Mouse (Mus musculus) layer of hippocampus, adult 9-11 months (tissue): ENCODE results near the gene Mlph.

Experiments
- DNase-seq: peaks from one replicate; pipeline ENCODE4 v3.0.0; 2022

The Mlph gene

DNA sequence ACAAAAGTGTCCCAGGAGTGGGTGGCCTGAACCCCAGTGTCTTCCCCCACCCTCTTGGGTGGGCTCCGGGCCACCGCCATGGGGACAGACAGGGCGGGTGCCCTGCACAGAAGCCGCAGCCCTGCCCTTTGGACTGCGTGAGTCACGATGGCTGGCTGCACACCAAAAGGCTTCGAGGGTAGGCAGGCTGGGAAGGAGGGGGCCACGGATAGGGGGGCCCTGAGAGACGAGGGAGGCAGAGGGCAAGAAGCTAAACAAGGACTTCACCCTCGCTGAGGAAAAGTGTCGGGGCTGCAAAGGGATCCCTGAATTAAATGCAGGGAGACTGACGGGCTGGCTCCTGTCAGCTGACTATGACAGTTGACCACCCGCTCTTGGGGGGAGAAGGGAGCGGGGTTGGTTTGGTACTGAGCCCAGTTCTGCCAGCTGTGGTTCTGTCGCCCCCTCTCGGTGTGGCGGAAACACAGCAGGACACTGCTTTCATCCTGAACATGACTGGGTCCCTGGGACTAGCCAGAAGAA, 5.2 kb upstream of the Mlph start:
- DNase-seq: no peak

DNA sequence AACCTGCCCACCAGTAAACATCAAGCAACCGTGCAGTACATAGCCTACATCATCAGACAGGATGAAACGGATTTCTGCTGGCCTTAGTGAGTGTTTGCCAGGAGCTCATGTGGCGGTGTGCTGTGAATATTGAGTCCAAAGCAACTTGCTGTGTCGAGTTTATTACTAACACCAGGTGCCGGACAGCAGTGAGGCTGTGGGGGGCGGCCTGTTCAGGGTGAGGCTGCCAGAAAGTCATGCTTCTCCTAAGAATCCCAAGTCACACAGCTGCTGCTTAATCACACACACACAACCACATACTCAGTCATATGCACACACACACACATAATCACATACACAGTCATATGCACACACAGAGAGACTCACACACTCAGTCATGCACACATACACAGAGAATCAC, 1.7 kb upstream of the Mlph start:
- DNase-seq: no peak

GRCm38 (mm10) chr1:90917509-90917908, 2.6 kb downstream of the Mlph start:
- DNase-seq: peak; percentile 45

DNA sequence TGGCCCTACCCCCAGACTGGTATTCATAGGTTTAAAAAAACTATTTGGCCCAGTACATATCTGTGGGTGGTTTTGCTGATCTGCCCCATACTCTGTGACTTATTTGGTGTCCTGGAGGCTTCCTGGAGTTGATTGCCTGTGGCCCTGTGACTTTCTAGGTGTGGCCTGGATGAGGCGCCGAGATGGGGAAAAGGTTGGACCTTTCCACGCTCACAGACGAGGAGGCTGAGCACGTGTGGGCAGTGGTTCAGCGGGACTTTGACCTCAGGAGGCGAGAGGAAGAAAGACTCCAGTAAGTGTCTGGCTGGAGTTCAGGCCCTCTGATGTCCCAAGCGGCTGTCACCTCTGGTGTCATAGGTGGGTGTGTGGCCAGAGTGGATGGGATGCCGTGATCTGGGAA, 6.8 kb downstream of the Mlph start:
- DNase-seq: no peak

- DNase-seq: peak; percentile 35
These were observed 11.1 kb downstream of the Mlph start for GRCm38 (mm10) chr1:90926030-90926429.

- DNase-seq: no peak
These were observed 12.4 kb downstream of the Mlph start for GRCm38 (mm10) chr1:90927308-90927707.

- no peak for DNase-seq
These were observed 13.2 kb downstream of the Mlph start for GRCm38 (mm10) chr1:90927929-90928574.

DNA sequence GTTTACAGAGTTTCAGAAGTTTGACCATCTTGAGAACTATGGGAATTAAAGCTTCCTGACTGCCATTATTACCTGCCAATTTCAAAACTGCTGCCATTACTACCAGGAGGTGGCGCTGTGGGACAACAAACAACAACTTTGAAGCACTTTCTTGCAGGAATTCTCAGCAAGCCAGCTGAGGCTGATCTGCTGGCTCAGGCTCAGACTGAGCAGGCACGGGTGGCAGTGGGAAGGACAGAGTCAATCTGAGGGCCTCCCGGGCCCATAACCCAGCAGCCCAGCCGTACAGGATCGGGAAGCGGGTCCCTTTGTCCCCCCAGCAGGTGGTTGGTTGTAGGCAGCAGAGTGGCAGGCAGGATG, 13.7 kb downstream of the Mlph start:
- DNase-seq: peak; percentile 68

DNA sequence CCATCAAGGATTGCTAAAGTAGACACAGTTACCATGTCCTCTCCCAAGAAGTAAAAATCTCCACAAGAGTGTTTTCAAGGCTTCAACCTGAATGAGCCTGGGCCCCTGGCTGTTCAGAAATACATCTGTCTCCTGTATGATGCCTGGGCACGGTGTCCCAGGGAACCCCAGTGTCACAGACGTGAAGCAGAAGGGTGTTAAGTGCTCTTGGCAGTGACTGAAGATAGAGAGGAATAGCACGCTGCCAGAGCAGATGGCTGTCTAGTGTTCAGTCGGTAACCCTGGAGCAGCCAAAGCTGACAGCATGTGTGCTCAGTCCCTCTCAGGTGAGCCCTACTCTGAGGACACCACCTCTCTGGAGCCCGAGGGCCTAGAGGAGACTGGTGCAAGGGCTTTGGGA, 18.1 kb downstream of the Mlph start:
- DNase-seq: peak; percentile 47

GRCm38 (mm10) chr1:90936990-90937389, 22.1 kb downstream of the Mlph start:
- DNase-seq: no peak

- no peak for DNase-seq
These were observed 25.1 kb downstream of the Mlph start for GRCm38 (mm10) chr1:90939980-90940379.

- no peak for DNase-seq
These were observed 30.3 kb downstream of the Mlph start for GRCm38 (mm10) chr1:90945171-90945570.

DNA sequence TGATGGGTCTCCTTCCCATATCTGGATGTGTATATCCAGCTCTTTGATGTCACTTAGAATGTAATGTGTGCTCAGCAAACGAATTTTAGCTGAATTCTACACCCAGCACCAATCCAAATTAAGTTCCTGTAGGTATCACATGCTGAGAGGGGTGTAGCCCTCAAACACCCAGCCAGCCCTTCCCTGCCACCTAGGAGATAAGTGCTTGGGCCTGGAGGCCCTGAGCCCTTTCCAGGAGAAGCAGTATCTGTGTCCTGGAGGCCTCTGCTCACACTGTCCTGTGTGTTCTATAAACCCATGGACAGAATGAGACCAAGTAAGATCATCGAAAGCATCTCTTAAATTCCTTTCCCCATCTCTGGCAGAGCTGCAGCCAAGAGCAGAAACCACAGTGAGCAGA, 32.4 kb downstream of the Mlph start:
- DNase-seq: no peak

DNA sequence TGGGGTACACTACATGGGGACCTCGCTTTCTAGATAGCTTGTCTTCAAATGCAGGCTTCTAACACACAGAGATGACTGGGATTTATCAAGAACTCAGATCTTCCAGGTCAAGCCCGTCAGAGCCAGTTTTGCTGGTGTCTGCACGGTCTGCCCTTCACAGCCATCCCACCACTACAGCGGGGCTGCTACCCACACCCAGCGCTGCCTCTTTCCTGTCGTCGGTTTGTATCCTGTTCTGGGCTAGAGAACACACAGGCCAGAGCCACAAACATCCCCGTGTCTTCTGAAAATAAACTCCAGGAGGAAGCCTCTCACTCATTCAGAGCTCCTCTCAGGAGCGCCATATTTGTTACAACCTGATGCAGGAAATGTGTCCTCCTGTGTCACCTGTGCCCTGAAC, 34.4 kb downstream of the Mlph start:
- no peak for DNase-seq

DNA sequence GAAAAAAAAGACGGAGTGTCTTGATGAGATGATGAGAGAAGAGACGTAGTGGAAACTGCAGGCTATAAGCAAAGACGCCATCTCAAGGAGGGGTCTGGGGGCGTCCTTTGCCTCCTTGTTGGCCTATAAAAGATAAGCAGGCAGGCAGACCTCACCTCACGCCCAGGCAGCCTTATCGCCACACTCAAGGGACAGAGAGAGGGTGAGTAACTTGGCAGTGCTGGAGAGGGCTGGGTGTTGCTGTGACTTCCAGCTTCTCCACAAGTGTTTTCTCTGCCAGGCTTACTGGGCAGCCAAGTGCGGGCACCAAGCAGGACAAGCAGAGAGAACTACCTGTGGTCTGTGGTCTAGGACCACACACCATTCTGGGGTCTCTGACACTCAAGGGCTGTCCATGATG, 36.8 kb downstream of the Mlph start:
- no peak for DNase-seq

GRCm38 (mm10) chr1:90952808-90953207, 37.9 kb downstream of the Mlph start, which contains the start of gene Prlh:
TSS of gene Prlh (plus strand) at chr1:90953108.
- DNase-seq: no peak

DNA sequence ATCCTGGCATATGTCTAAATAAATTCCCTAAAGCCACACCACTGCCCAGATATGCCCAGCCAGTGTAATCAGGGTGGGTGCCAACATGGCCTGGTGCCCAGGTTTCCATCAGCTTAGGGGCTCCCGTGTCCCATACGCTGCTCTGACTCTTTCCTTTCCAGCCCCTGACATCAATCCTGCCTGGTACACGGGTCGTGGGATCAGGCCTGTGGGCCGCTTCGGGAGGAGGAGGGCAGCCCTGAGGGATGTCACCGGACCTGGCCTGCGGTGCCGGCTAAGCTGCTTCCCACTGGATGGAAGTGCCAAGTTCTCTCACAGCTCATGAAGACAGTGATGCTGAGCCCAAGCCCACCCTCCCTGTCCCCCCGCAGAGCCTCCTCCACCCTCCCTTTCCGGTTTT, 38.8 kb downstream of the Mlph start:
- DNase-seq: no peak

DNA sequence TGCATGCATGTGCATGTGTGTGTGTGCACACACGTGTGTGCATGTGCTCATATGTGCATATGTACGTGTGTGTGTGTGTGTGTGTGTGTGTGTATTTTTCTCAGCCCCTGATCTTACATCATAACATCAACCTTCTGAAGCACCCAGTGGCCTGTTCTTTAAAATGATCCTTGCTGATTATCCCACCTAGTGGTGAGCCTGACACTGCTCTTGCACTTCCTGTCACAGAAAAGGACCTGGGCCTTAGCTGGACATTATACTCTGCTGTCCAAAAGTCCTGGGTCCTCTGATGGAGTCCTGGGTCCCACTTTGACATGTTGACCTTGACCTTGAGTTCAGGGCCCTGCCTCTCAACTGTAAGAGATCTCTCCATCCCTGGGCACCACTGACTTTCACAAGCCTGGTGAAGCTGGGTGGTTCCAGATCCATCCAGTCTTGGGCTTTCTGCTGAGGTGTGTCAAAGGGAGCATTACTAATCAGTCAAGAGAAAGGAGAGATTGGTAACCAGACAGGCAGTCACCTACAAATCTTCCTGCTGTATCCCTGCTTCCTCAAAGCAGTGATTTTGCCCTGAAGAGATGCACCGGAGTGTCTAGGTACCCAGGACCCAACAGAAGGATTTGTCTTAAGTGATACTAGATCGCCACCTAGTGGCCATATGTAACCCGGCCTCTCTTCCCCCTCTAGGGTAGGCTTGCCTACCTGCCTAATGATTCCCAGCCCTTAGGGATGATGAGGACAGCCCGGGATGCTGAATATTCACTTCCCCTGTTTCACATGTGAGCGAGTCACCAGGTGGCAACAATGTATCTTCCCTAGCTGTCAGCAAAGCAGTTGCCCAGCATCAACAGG, 41.6 kb downstream of the Mlph start:
- DNase-seq: peak; percentile 59

DNA sequence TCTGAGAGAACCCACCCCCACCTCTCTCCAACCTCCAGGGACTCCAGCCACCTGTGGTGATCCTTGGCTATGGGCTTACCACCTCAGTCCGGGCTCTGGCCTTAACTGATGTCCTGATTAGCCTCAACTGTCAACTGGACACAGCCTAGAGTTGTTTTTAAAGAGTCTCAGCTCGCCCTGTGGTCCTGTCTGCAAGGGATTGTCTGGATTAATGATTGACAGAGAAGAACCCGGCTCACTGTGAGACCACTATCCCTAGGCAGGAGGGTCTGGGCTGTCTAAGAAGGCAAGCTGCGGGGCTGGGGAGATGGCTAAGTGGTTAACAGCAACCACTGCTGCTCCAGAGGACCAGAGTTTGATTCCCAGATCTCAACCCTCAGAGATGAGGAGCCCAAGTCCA, 47.6 kb downstream of the Mlph start:
- no peak for DNase-seq

- no peak for DNase-seq
These were observed 48.1 kb downstream of the Mlph start for GRCm38 (mm10) chr1:90962994-90963393.

DNA sequence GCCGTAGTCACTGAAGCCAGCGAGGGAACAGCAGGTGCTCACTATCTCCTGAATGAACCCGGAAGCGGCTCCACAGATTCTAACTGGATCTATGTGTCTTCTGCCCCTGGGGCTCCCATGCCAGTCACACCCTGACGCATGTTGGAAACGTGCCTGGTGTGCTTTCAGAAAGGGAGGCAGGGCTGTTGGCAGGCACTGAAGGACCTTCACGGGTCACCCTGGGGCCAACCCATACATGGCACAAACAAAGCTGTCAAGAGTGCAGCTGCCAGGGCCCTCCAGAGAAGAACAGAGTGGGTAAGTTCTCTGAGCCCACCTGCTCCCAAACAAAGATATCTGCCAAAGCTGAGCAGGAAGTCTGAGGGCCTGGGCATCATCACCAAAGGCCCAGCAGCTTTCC, 52.7 kb downstream of the Mlph start:
- DNase-seq: no peak

GRCm38 (mm10) chr1:90968649-90969048, 53.8 kb downstream of the Mlph start:
- no peak for DNase-seq

DNA sequence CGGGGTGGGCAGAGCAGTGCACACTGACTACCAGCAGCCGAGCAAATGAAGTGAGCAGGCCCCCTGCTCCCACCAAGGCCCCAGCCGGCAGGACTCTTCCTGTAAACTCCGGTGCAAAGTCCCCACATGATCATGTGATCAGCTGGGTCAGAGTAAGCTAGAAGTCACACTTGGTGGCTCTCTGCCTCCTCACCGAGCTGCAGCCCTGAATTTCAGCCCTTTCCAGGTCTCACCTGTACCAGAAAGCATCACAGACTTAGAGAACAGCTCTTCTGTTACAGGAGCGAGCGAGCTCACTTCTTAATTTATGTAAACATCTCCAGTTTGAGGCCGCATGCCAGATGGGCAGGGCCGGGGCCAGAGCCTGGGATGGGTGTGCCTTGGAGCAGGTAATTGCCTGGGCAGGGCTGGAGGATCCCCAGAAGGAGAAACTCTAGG, 54.5 kb downstream of the Mlph start, which contains the start of gene Rab17:
Gene Rab17 (minus strand): TSS at position 315 of the 438 bp plus-strand sequence.
- DNase-seq: no peak

DNA sequence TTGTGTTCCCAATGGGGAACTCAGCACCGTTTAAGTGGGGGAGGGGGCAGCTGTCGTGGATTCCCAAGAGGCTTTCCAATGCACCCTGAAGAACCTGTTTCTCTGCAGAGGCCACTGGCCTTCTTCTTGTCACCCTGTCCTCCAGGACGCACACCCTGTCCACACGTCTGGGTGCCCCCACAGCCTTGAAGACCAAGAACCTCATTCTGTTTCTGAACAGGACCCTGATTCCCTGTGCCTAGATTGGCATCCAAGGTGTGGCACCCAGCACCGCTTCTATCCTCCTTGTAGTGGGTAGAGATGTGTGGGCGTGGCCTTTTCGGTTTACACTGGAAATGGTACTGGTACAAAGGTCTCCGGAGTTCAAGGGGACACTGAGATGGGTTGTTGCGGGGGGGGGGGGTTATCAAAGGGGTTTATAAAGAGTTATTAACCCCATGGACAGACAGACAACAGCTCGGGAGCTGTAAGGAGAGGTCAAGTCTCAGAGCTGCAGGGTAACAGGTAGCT, 55.1 kb downstream of the Mlph start:
- DNase-seq: no peak
